Mouse (Mus musculus) neutrophil, adult 59 days (primary cell): ENCODE data around the gene Mmp14. TPM values are rescaled to one million over a fixed set of nuclear protein-coding genes. Genes with fewer than 3 reads are reported as not detected.

ENCODE experiments used
- total RNA-seq, 2 experiments: library from RNA; stranded (reverse); gene quantifications; 1 replicate in 1 of 2; 2 replicates in 1 of 2; pipeline ENCODE4 v1.2.4; 2023

Gene Mmp14
- total RNA-seq = 1 to 10 TPM in 1 of 2 experiments, under 1 TPM in 1; 0.37 to 1.3 TPM

GRCm38 (mm10) chr14:54431334-54432077, at the start of gene Mmp14:
Gene Mmp14, plus strand, starts transcription at chr14:54431612.

GRCm38 (mm10) chr14:54417623-54418081, 13.8 kb upstream of the Mmp14 start, which contains the start of gene Slc7a7:
Gene Slc7a7, minus strand, starts transcription at chr14:54417780.

GRCm38 (mm10) chr14:54426689-54427398, 4.6 kb upstream of the Mmp14 start, which contains the start of gene Mrpl52:
Gene Mrpl52, plus strand, starts transcription at chr14:54426909.

GRCm38 (mm10) chr14:54463959-54464292, 32.5 kb downstream of the Mmp14 start, which contains the start of gene Lrp10:
Gene Lrp10, plus strand, starts transcription at chr14:54464137.

GRCm38 (mm10) chr14:54475941-54476844, 44.8 kb downstream of the Mmp14 start, which contains the start of gene Rem2:
Gene Rem2, plus strand, starts transcription at chr14:54476100.

Other genes starting within 250 kb of the Mmp14 start
- 10 to 100 TPM; 56.7 to 63.9 TPM for gene Dad1, start 177.5 kb upstream of the Mmp14 start, total RNA-seq
- 10 to 100 TPM; 17.9 to 21.2 TPM for gene Abhd4, start 177.4 kb upstream of the Mmp14 start, total RNA-seq
- not detected for gene Olfr49, start 146.7 kb upstream of the Mmp14 start, total RNA-seq
- 10 to 100 TPM; 38.2 to 51.7 TPM for gene Oxa1l, start 70.8 kb upstream of the Mmp14 start, total RNA-seq
- gene Slc7a7, start 13.8 kb upstream of the Mmp14 start, total RNA-seq = 10 to 100 TPM; 18.2 to 18.9 TPM
- gene Mrpl52, start 4.7 kb upstream of the Mmp14 start, total RNA-seq = 10 to 100 TPM; 24.7 to 27.8 TPM
- gene Lrp10, start 32.5 kb downstream of the Mmp14 start, total RNA-seq = 10 to 100 TPM; 85.2 to 89.5 TPM
- gene Rem2, start 44.5 kb downstream of the Mmp14 start, total RNA-seq = not detected
- 10 to 100 TPM; 13.9 to 15.9 TPM for gene Prmt5, start 85.9 kb downstream of the Mmp14 start, total RNA-seq
- gene Haus4, start 123.0 kb downstream of the Mmp14 start, total RNA-seq = 10 to 100 TPM; 20.7 to 27.9 TPM
- under 1 TPM; 0.15 to 0.24 TPM for gene Ajuba, start 145.9 kb downstream of the Mmp14 start, total RNA-seq
- 1 to 10 TPM; 4.2 to 4.5 TPM for gene 4931414P19Rik, start 174.4 kb downstream of the Mmp14 start, total RNA-seq
- 10 to 100 TPM; 59.5 to 64.2 TPM for gene Psmb5, start 186.4 kb downstream of the Mmp14 start, total RNA-seq
- gene Psmb11, start 189.8 kb downstream of the Mmp14 start, total RNA-seq = not detected
- not detected for gene Gm17606, start 209.3 kb downstream of the Mmp14 start, total RNA-seq
- 1 to 10 TPM; 2.1 to 2.4 TPM for gene Cdh24, start 209.8 kb downstream of the Mmp14 start, total RNA-seq